Mouse (Mus musculus) embryonic facial prominence, embryonic 13.5 days (tissue): Measurements from ENCODE around the gene Epop. TPM values are rescaled to one million over a fixed set of nuclear protein-coding genes. Genes with fewer than 3 reads are reported as not detected.

Experiments used
- ATAC-seq: fragments of 200-750 bp; cut with Nextera tagmentation; 2 replicates; pipeline ENCODE4 v1.8.0; 2017; ENCODE audit warnings: low read depth; ENCODE audit not compliant: insufficient number of reproducible peaks, insufficient read depth, low FRiP score, low TSS enrichment
- H3K27ac ChIP-seq: fragments of 300-500 bp; sonication (generic); 2 replicates; pipeline ENCODE4 v1.5.1; 2015; ENCODE audit warnings: moderate library complexity, mild to moderate bottlenecking, inconsistent platforms
- H3K27me3 ChIP-seq: fragments of 300-500 bp; sonication (generic); 2 replicates; pipeline ENCODE4 v1.6.1; 2015; ENCODE audit warnings: mild to moderate bottlenecking, inconsistent platforms
- H3K36me3 ChIP-seq: fragments of 300-500 bp; sonication (generic); 2 replicates; pipeline ENCODE4 v1.6.1; 2015; ENCODE audit warnings: mild to moderate bottlenecking, inconsistent platforms
- H3K4me1 ChIP-seq: fragments of 300-500 bp; sonication (generic); 2 replicates; pipeline ENCODE4 v1.6.1; 2015; ENCODE audit warnings: inconsistent platforms
- H3K4me2 ChIP-seq: fragments of 300-500 bp; sonication (generic); 2 replicates; pipeline ENCODE4 v1.6.1; 2015; ENCODE audit warnings: moderate library complexity, mild to moderate bottlenecking, inconsistent platforms
- H3K4me3 ChIP-seq: fragments of 300-500 bp; sonication (generic); 2 replicates; pipeline ENCODE4 v1.5.1; 2015; ENCODE audit warnings: mild to moderate bottlenecking, inconsistent platforms
- H3K9ac ChIP-seq: fragments of 300-500 bp; sonication (generic); 2 replicates; pipeline ENCODE4 v1.6.1; 2015; ENCODE audit warnings: mild to moderate bottlenecking, inconsistent platforms
- H3K9me3 ChIP-seq: fragments of 300-500 bp; sonication (generic); 2 replicates; pipeline ENCODE4 v1.6.1; 2016; ENCODE audit warnings: inconsistent platforms
- whole genome bisulfite sequencing: fragments of 180-500 bp; shearing (Covaris S2); methylation state at CpG from one replicate; pipeline ENCODE4 v1.1.7; 2015; ENCODE audit warnings: mixed read lengths; 5-methylcytosine and 5-hydroxymethylcytosine counted together
- polyA plus RNA-seq: library from polyadenylated mRNA; unstranded; fragments of >200 nt; fragmentation: Nextera tagmentation; extraction: Ambion mirVana; gene quantifications from 2 replicates; pipeline ENCODE4 v1.2.1, GENCODE M21; 2015

The Epop gene
- polyA plus RNA-seq, 1 experiment from 2014 or later = 7.2 TPM

GRCm38 (mm10) chr11:97666794-97667193 is 37.3 kb upstream of the Epop start:
- Histone ChIP-seq H3K4me2 (no peak overlapping the region), H3K9me3 (no peaks in the 10 kb centered on the region), H3K27me3 (peaks cover 7% of the 10 kb centered on the region), H3K4me1 (peaks cover 53% of the 10 kb centered on the region), H3K27ac (no peak overlapping the region), H3K36me3 (peaks cover 65% of the 10 kb centered on the region), H3K9ac (no peak overlapping the region), H3K4me3 (no peak overlapping the region)
- 84% methylated on average over 15 of the region's 15 CpGs for WGBS
- no peak for ATAC-seq

- H3K27me3 ChIP-seq = peaks cover 12% of the 10 kb centered on the region
- 92% methylated on average over 7 of the region's 7 CpGs for WGBS
- H3K36me3 ChIP-seq = peaks cover 59% of the 10 kb centered on the region
- H3K4me3 ChIP-seq = no peak overlapping the region
- no peak overlapping the region for H3K27ac ChIP-seq
- ATAC-seq = no peak
- no peak overlapping the region for H3K4me2 ChIP-seq
- H3K9me3 ChIP-seq = no peaks in the 10 kb centered on the region
- H3K4me1 ChIP-seq = peaks cover 58% of the 10 kb centered on the region
- H3K9ac ChIP-seq = no peak overlapping the region
Observed at GRCm38 (mm10) chr11:97666221-97666620, 36.7 kb upstream of the Epop start.

- Histone ChIP-seq H3K9me3 (no peaks in the 10 kb centered on the region), H3K27ac (no peak overlapping the region), H3K4me3 (peak overlapping the region; percentile 85; the same call in 1 of the 2 replicates), H3K4me1 (peaks cover 58% of the 10 kb centered on the region), H3K9ac (peak overlapping the region; percentile 85; the same call in 1 of the 2 replicates), H3K36me3 (peaks cover 52% of the 10 kb centered on the region), H3K27me3 (peaks cover 20% of the 10 kb centered on the region), H3K4me2 (peak overlapping the region; percentile 78; the same call in 1 of the 2 replicates)
- no peak for ATAC-seq
- 86% methylated on average over 13 of the region's 13 CpGs for WGBS
Observed at GRCm38 (mm10) chr11:97665431-97665830, 35.9 kb upstream of the Epop start.

GRCm38 (mm10) chr11:97664771-97665240 is 35.3 kb upstream of the Epop start:
- no peak for ATAC-seq
- H3K9me3 ChIP-seq = no peaks in the 10 kb centered on the region
- peak overlapping the region; percentile 85 for H3K9ac ChIP-seq
- peaks cover 21% of the 10 kb centered on the region for H3K27me3 ChIP-seq
- 21% methylated on average over 6 of the region's 6 CpGs for WGBS
- H3K4me3 ChIP-seq = peak overlapping the region; percentile 85
- H3K4me2 ChIP-seq = peak overlapping the region; percentile 78
- peaks cover 45% of the 10 kb centered on the region for H3K36me3 ChIP-seq
- H3K27ac ChIP-seq = peak overlapping the region; percentile 51
- H3K4me1 ChIP-seq = peaks cover 53% of the 10 kb centered on the region

- Histone ChIP-seq H3K9me3 (no peaks in the 10 kb centered on the region), H3K27ac (peak overlapping the region; percentile 88), H3K9ac (peak overlapping the region; percentile 85), H3K36me3 (peaks cover 40% of the 10 kb centered on the region), H3K4me3 (peak overlapping the region; percentile 85), H3K27me3 (peaks cover 21% of the 10 kb centered on the region), H3K4me1 (peaks cover 52% of the 10 kb centered on the region), H3K4me2 (peak overlapping the region; percentile 78)
- no peak for ATAC-seq
- whole genome bisulfite sequencing = 0% methylated on average over 6 of the region's 8 CpGs
Observed at GRCm38 (mm10) chr11:97664339-97664665, 34.8 kb upstream of the Epop start.

- Histone ChIP-seq H3K9ac (peak overlapping the region; percentile 85), H3K4me2 (peak overlapping the region; percentile 78), H3K9me3 (no peaks in the 10 kb centered on the region), H3K4me3 (peak overlapping the region; percentile 85), H3K4me1 (peaks cover 52% of the 10 kb centered on the region), H3K27me3 (peaks cover 21% of the 10 kb centered on the region), H3K27ac (peak overlapping the region; percentile 88), H3K36me3 (peaks cover 35% of the 10 kb centered on the region)
- ATAC-seq = no peak; the same call in 1 of the 2 replicates
- 1% methylated on average over 31 of the region's 57 CpGs for WGBS
Observed at GRCm38 (mm10) chr11:97663528-97664338, 34.2 kb upstream of the Epop start.

- Histone ChIP-seq H3K36me3 (peaks cover 27% of the 10 kb centered on the region), H3K27ac (peak within 1 kb of the TSS; percentile 88), H3K4me1 (peaks cover 50% of the 10 kb centered on the region), H3K4me3 (peak within 1 kb of the TSS; percentile 85), H3K27me3 (peaks cover 21% of the 10 kb centered on the region), H3K9me3 (no peaks in the 10 kb centered on the region), H3K9ac (peak within 1 kb of the TSS; percentile 85), H3K4me2 (peak within 1 kb of the TSS; percentile 78)
- WGBS = under 1% methylated on average over 42 of the region's 76 CpGs
- peak; percentile 58 for ATAC-seq
Observed at GRCm38 (mm10) chr11:97662893-97663527, 33.5 kb upstream of the Epop start, which contains the start of gene Mllt6. Gene Mllt6 (plus strand): TSS chr11:97663414.

GRCm38 (mm10) chr11:97662207-97662892 is 32.8 kb upstream of the Epop start:
- Histone ChIP-seq H3K9ac (peak overlapping the region; percentile 85), H3K27ac (0 out of 2 replicates have a peak overlapping the region, but pooled peaks have one; percentile 44), H3K4me2 (peak overlapping the region; percentile 78), H3K27me3 (peaks cover 21% of the 10 kb centered on the region), H3K4me3 (peak overlapping the region; percentile 85), H3K4me1 (peaks cover 50% of the 10 kb centered on the region), H3K9me3 (no peaks in the 10 kb centered on the region), H3K36me3 (peaks cover 21% of the 10 kb centered on the region)
- no peak for ATAC-seq
- WGBS = under 1% methylated on average over 21 of the region's 21 CpGs

GRCm38 (mm10) chr11:97661648-97662133 is 32.2 kb upstream of the Epop start:
- no peak for ATAC-seq
- no peaks in the 10 kb centered on the region for H3K9me3 ChIP-seq
- H3K4me3 ChIP-seq = peak overlapping the region; percentile 85
- peaks cover 15% of the 10 kb centered on the region for H3K36me3 ChIP-seq
- peak overlapping the region; percentile 78 for H3K4me2 ChIP-seq
- peak overlapping the region; percentile 61 for H3K9ac ChIP-seq
- H3K27ac ChIP-seq = no peak overlapping the region
- peaks cover 21% of the 10 kb centered on the region for H3K27me3 ChIP-seq
- WGBS = 1% methylated on average over 20 of the region's 20 CpGs
- H3K4me1 ChIP-seq = peaks cover 50% of the 10 kb centered on the region

- ATAC-seq = no peak
- H3K27me3 ChIP-seq = peaks cover 21% of the 10 kb centered on the region
- H3K36me3 ChIP-seq = peaks cover 8% of the 10 kb centered on the region
- peak overlapping the region; percentile 83 for H3K9ac ChIP-seq
- H3K9me3 ChIP-seq = no peaks in the 10 kb centered on the region
- H3K27ac ChIP-seq = no peak overlapping the region
- H3K4me2 ChIP-seq = peak overlapping the region; percentile 78
- peaks cover 50% of the 10 kb centered on the region for H3K4me1 ChIP-seq
- WGBS = 2% methylated on average over 27 of the region's 27 CpGs
- peak overlapping the region; percentile 85 for H3K4me3 ChIP-seq
Observed at GRCm38 (mm10) chr11:97660734-97661647, 31.5 kb upstream of the Epop start.
